Mouse (Mus musculus): ENCODE results near the gene Oosp1.

GRCm38 (mm10) chr19:11691454-11691853 is 504 bp upstream of the Oosp1 start:
- TF ChIP-seq CTCF (conservative IDR thresholded peaks at IDR 0.05; ENCODE audit: insufficient read depth, insufficient read length, low read depth, low read length) (no peak), POLR2A (IDR thresholded peaks at IDR 0.05; ENCODE audit: low read depth, low read length) (no peak)

Measured in kidney, adult 2 months (tissue).